Mouse (Mus musculus) lung, embryonic 15.5 days (tissue): ENCODE measurements around the gene Dvl3. TPM values are rescaled to one million over a fixed set of nuclear protein-coding genes. Genes with fewer than 3 reads are reported as not detected.
"Not testable (repeated sequence)": the region's sequence is repeated elsewhere in the genome, so short reads cannot be mapped to it uniquely, and the experiment has no call there.

Experiments
- ATAC-seq: fragments of 200-750 bp; cut with Nextera tagmentation; 2 replicates; pipeline ENCODE4 v1.8.0; 2017; ENCODE audit warnings: moderate number of reproducible peaks, borderline replicate concordance; ENCODE audit not compliant: low FRiP score, low TSS enrichment; ENCODE audit errors: extremely low read depth
- H3K27ac ChIP-seq: fragments of 300-500 bp; sonication (generic); 2 replicates; pipeline ENCODE4 v1.5.1; 2015; ENCODE audit warnings: moderate library complexity, mild to moderate bottlenecking, inconsistent platforms
- H3K27me3 ChIP-seq: fragments of 300-500 bp; sonication (generic); 2 replicates; pipeline ENCODE4 v1.6.1; 2015; ENCODE audit warnings: inconsistent platforms
- H3K36me3 ChIP-seq: fragments of 300-500 bp; sonication (generic); 2 replicates; pipeline ENCODE4 v1.6.1; 2015; ENCODE audit warnings: inconsistent platforms
- H3K4me1 ChIP-seq: fragments of 300-500 bp; sonication (generic); 2 replicates; pipeline ENCODE4 v1.6.1; 2015; ENCODE audit warnings: inconsistent platforms
- H3K4me2 ChIP-seq: fragments of 300-500 bp; sonication (generic); 2 replicates; pipeline ENCODE4 v1.6.1; 2015; ENCODE audit warnings: inconsistent platforms, mild to moderate bottlenecking, moderate library complexity
- H3K4me3 ChIP-seq: fragments of 300-500 bp; sonication (generic); 2 replicates; pipeline ENCODE4 v1.5.1; 2015; ENCODE audit warnings: mild to moderate bottlenecking, inconsistent platforms
- H3K9ac ChIP-seq: fragments of 300-500 bp; sonication (generic); 2 replicates; pipeline ENCODE4 v1.6.1; 2015; ENCODE audit warnings: inconsistent platforms
- H3K9me3 ChIP-seq: fragments of 300-500 bp; sonication (generic); 2 replicates; pipeline ENCODE4 v1.6.1; 2016; ENCODE audit warnings: inconsistent platforms
- WGBS: fragments of 180-500 bp; shearing (Covaris S2); methylation state at CpG from one replicate; pipeline ENCODE4 v1.1.7; 2015; 5-methylcytosine and 5-hydroxymethylcytosine counted together
- polyA plus RNA-seq: library from polyadenylated mRNA; unstranded; fragments of >200 nt; fragmentation: Nextera tagmentation; extraction: Ambion mirVana; gene quantifications from 2 replicates; pipeline ENCODE4 v1.2.1, GENCODE M21; 2015

Gene Dvl3
- polyA plus RNA-seq, 1 experiment from 2014 or later, result 21.7 TPM

GRCm38 (mm10) chr16:20481746-20482145 is 35.0 kb upstream of the Dvl3 start:
- 59% methylated on average over 2 of the region's 2 CpGs for WGBS
- ATAC-seq, result no peak
- no peak overlapping the region for H3K4me2 ChIP-seq
- H3K27me3 ChIP-seq, result no peaks in the 10 kb centered on the region
- no peak overlapping the region for H3K4me3 ChIP-seq
- H3K9ac ChIP-seq, result no peak overlapping the region
- no peaks in the 10 kb centered on the region for H3K9me3 ChIP-seq
- H3K36me3 ChIP-seq, result no peaks in the 10 kb centered on the region
- H3K4me1 ChIP-seq, result 0 out of 2 replicates have a peak, but pooled peaks cover 5% of the 10 kb centered on the region
- H3K27ac ChIP-seq, result no peak overlapping the region

GRCm38 (mm10) chr16:20483716-20484115 is 33.1 kb upstream of the Dvl3 start:
- not testable (repeated sequence) for H3K27me3 ChIP-seq, H3K9me3 ChIP-seq, H3K4me2 ChIP-seq, H3K27ac ChIP-seq, H3K4me3 ChIP-seq, H3K36me3 ChIP-seq, H3K4me1 ChIP-seq, ATAC-seq, H3K9ac ChIP-seq
- 84% methylated on average over 7 of the region's 7 CpGs for WGBS

- Histone ChIP-seq H3K4me2 (no peak overlapping the region), H3K36me3 (no peaks in the 10 kb centered on the region), H3K27me3 (no peaks in the 10 kb centered on the region), H3K9me3 (no peaks in the 10 kb centered on the region), H3K4me1 (no peaks in the 10 kb centered on the region), H3K4me3 (no peak overlapping the region), H3K9ac (no peak overlapping the region), H3K27ac (no peak overlapping the region)
- no peak for ATAC-seq
- WGBS, result 42% methylated on average over 4 of the region's 4 CpGs
Observed at GRCm38 (mm10) chr16:20485061-20485460, 31.7 kb upstream of the Dvl3 start.

- Histone ChIP-seq H3K9me3 (no peaks in the 10 kb centered on the region), H3K4me3 (no peak overlapping the region), H3K27ac (no peak overlapping the region), H3K27me3 (no peaks in the 10 kb centered on the region), H3K4me1 (no peaks in the 10 kb centered on the region), H3K36me3 (no peaks in the 10 kb centered on the region), H3K4me2 (no peak overlapping the region), H3K9ac (no peak overlapping the region)
- WGBS, result 68% methylated on average over 3 of the region's 3 CpGs
- ATAC-seq, result no peak
Observed at GRCm38 (mm10) chr16:20486048-20486447, 30.7 kb upstream of the Dvl3 start.

GRCm38 (mm10) chr16:20488151-20488550 is 28.6 kb upstream of the Dvl3 start:
- ATAC-seq, result no peak
- Histone ChIP-seq H3K36me3 (no peaks in the 10 kb centered on the region), H3K4me3 (no peak overlapping the region), H3K4me1 (no peaks in the 10 kb centered on the region), H3K27me3 (no peaks in the 10 kb centered on the region), H3K9ac (no peak overlapping the region), H3K27ac (no peak overlapping the region), H3K4me2 (no peak overlapping the region), H3K9me3 (no peaks in the 10 kb centered on the region)
- 73% methylated on average over 1 of the region's 1 CpGs for WGBS

GRCm38 (mm10) chr16:20488751-20489150 is 28.0 kb upstream of the Dvl3 start:
- H3K27me3 ChIP-seq, H3K4me1 ChIP-seq, H3K9me3 ChIP-seq, H3K9ac ChIP-seq, H3K4me3 ChIP-seq, H3K27ac ChIP-seq, H3K4me2 ChIP-seq, ATAC-seq, H3K36me3 ChIP-seq: not testable (repeated sequence)
- 80% methylated on average over 9 of the region's 9 CpGs for WGBS

GRCm38 (mm10) chr16:20489233-20489632 is 27.5 kb upstream of the Dvl3 start:
- no peaks in the 10 kb centered on the region for H3K9me3 ChIP-seq
- H3K27ac ChIP-seq, result no peak overlapping the region
- no peaks in the 10 kb centered on the region for H3K36me3 ChIP-seq
- no peak overlapping the region for H3K9ac ChIP-seq
- 73% methylated on average over 2 of the region's 2 CpGs for WGBS
- H3K4me1 ChIP-seq, result no peaks in the 10 kb centered on the region
- H3K4me3 ChIP-seq, result no peak overlapping the region
- no peak overlapping the region for H3K4me2 ChIP-seq
- ATAC-seq, result no peak
- no peaks in the 10 kb centered on the region for H3K27me3 ChIP-seq

- Histone ChIP-seq H3K4me3 (no peak overlapping the region), H3K27ac (no peak overlapping the region), H3K27me3 (no peaks in the 10 kb centered on the region), H3K9ac (no peak overlapping the region), H3K9me3 (no peaks in the 10 kb centered on the region), H3K4me1 (no peaks in the 10 kb centered on the region), H3K4me2 (no peak overlapping the region), H3K36me3 (no peaks in the 10 kb centered on the region)
- ATAC-seq, result no peak
- WGBS, result 50% methylated on average over 2 of the region's 2 CpGs
Observed at GRCm38 (mm10) chr16:20490581-20490980, 26.2 kb upstream of the Dvl3 start.

GRCm38 (mm10) chr16:20491301-20491700 is 25.5 kb upstream of the Dvl3 start:
- Histone ChIP-seq H3K4me3 (no peak overlapping the region), H3K9ac (no peak overlapping the region), H3K4me1 (no peaks in the 10 kb centered on the region), H3K27ac (no peak overlapping the region), H3K36me3 (no peaks in the 10 kb centered on the region), H3K9me3 (no peaks in the 10 kb centered on the region), H3K27me3 (no peaks in the 10 kb centered on the region), H3K4me2 (no peak overlapping the region)
- WGBS, result 57% methylated on average over 2 of the region's 2 CpGs
- ATAC-seq, result no peak

GRCm38 (mm10) chr16:20493452-20493851 is 23.3 kb upstream of the Dvl3 start:
- Histone ChIP-seq H3K4me2 (no peak overlapping the region), H3K36me3 (no peaks in the 10 kb centered on the region), H3K27ac (no peak overlapping the region), H3K27me3 (no peaks in the 10 kb centered on the region), H3K9me3 (no peaks in the 10 kb centered on the region), H3K9ac (no peak overlapping the region), H3K4me3 (no peak overlapping the region), H3K4me1 (peaks cover 7% of the 10 kb centered on the region; the same call in 1 of the 2 replicates)
- 59% methylated on average over 2 of the region's 2 CpGs for WGBS
- ATAC-seq, result no peak

GRCm38 (mm10) chr16:20496671-20497600 is 19.8 kb upstream of the Dvl3 start:
- Histone ChIP-seq H3K27me3 (no peaks in the 10 kb centered on the region), H3K9ac (peak overlapping the region; percentile 37; the same call in 1 of the 2 replicates), H3K4me2 (peak overlapping the region; percentile 67), H3K36me3 (peaks cover 10% of the 10 kb centered on the region), H3K4me1 (peaks cover 18% of the 10 kb centered on the region), H3K9me3 (no peaks in the 10 kb centered on the region), H3K4me3 (peak overlapping the region; percentile 40), H3K27ac (peak overlapping the region; percentile 41; the same call in 1 of the 2 replicates)
- peak; percentile 36; the same call in 1 of the 2 replicates for ATAC-seq
- 16% methylated on average over 25 of the region's 25 CpGs for WGBS

- Histone ChIP-seq H3K9me3 (no peaks in the 10 kb centered on the region), H3K36me3 (peaks cover 22% of the 10 kb centered on the region), H3K27me3 (no peaks in the 10 kb centered on the region), H3K27ac (peak overlapping the region; percentile 80), H3K9ac (peak overlapping the region; percentile 79), H3K4me3 (peak overlapping the region; percentile 72), H3K4me1 (peaks cover 18% of the 10 kb centered on the region), H3K4me2 (peak overlapping the region; percentile 87)
- ATAC-seq, result no peak
- WGBS, result 11% methylated on average over 16 of the region's 16 CpGs
Observed at GRCm38 (mm10) chr16:20497980-20498676, 18.7 kb upstream of the Dvl3 start.
